Mouse (Mus musculus): Measurements from ENCODE around the gene Scamp3. TPM values are rescaled to one million over a fixed set of nuclear protein-coding genes. Genes with fewer than 3 reads are reported as not detected.
A peak's percentile ranks its signal among the peaks of the same experiment; 100 is the strongest.

Scamp3 gene
- total and polyA plus RNA-seq, 2 experiments from 2014 or later: 77.5 to 139 TPM

DNA sequence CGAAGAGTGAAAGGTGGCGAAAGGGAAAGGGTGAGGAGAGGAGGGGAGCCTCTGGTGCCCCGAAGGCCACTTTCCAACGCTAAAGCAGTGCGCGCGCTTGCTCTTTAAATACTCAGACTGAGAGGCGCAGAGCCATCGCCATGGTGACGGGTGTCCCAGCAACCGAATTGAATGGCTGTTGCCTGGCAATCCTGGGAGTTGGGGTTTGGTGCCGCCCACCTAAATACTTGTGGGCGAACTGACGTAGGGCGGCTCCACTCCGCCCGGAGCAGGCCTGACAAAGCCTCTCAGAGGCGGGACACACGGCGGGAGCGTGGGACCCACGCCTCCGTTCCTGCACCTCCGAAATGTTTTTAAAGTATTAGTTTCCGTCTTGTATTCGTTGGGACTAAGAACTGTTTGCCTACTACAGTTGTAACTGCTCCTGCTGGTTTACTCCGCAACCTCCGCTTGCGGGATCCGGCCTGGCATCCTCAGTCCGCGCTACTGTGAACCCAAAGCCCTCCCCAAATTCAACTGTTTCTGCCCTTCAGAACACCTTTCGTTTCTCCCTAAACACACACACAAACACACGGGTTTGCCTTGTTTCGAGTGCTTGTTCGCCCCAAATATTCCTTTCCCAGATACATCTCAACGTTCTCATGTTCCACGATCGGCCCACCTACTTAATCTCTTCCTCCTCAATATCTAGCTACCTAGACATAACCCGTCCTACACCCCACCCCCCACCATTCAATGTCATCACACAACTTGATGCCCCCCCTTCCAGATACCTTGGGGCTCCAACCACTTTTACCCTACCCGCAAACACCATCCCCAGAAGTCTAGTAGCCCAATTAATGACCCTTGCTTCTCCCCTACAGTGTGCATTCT lies 50.3 kb downstream of the Scamp3 start:
- no peaks in the 10 kb centered on the region for H3K36me3 ChIP-seq (ENCODE audit: insufficient read depth, low read length)

DNA sequence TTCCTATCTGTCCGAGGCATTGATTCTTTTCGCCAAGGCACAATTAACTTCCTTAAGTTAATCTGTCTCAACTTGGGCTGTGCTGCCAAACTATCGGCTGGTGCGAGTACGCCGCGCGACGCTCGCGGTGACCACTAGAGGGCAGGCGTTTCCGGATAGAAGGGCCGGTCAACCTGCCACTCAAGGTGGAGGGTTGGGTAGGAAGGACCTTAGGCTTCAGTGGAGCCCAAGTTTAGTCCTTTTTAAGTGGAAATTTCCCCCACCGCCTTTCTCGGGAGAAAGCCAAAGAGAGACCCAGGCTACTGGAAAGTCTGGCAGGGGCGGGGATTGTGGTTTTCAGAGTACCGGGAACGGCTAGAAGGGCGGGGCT lies 50.9 kb downstream of the Scamp3 start:
- H3K4me1 ChIP-seq (ENCODE audit: insufficient read depth, low read length): peaks cover 12% of the 10 kb centered on the region; the same call in 1 of the 2 replicates
- H3K9me3 ChIP-seq (ENCODE audit: low read length): no peaks in the 10 kb centered on the region
- peak overlapping the region; percentile 68 for H3K4me2 ChIP-seq (ENCODE audit: low read depth, low read length)
- peak; percentile 94 for TF ChIP-seq CTCF (IDR thresholded peaks at IDR 0.05; ENCODE audit: low read depth)
- peak overlapping the region; percentile 45 for H3K9ac ChIP-seq (replicated peaks; ENCODE audit: low read length)
- ATAC-seq: peak; percentile 39; the same call in 1 of the 2 replicates
- H3K4me3 ChIP-seq (ENCODE audit: low read length): peak overlapping the region; percentile 40
- no peaks in the 10 kb centered on the region for H3K36me3 ChIP-seq (ENCODE audit: insufficient read depth, low read length)
- H3K27ac ChIP-seq: peak overlapping the region; percentile 78; the same call in 1 of the 2 replicates
- no peaks in the 10 kb centered on the region for H3K27me3 ChIP-seq (ENCODE audit: insufficient read depth, low read length)
- peak; percentile 91 for DNase-seq (ENCODE audit: low spot score)
- 1% methylated on average over 19 of the region's 20 CpGs for WGBS

More for the DNA sequence above, 50.3 kb downstream of the Scamp3 start:
- Histone ChIP-seq H3K9ac (replicated peaks; ENCODE audit: low read length) (peak overlapping the region; percentile 45), H3K4me3 (ENCODE audit: low read length) (peak overlapping the region; percentile 40), H3K9me3 (ENCODE audit: low read length) (no peaks in the 10 kb centered on the region), H3K4me2 (ENCODE audit: low read depth, low read length) (peak overlapping the region; percentile 68), H3K27ac (peak overlapping the region; percentile 78), H3K27me3 (ENCODE audit: insufficient read depth, low read length) (no peaks in the 10 kb centered on the region), H3K4me1 (ENCODE audit: insufficient read depth, low read length) (peaks cover 12% of the 10 kb centered on the region; the same call in 1 of the 2 replicates)
- peak; percentile 81 for ATAC-seq
- TF ChIP-seq CTCF (IDR thresholded peaks at IDR 0.05; ENCODE audit: low read depth): no peak
- WGBS: 8% methylated on average over 41 of the region's 41 CpGs
- peak; percentile 95 for DNase-seq (ENCODE audit: low spot score)

DNA sequence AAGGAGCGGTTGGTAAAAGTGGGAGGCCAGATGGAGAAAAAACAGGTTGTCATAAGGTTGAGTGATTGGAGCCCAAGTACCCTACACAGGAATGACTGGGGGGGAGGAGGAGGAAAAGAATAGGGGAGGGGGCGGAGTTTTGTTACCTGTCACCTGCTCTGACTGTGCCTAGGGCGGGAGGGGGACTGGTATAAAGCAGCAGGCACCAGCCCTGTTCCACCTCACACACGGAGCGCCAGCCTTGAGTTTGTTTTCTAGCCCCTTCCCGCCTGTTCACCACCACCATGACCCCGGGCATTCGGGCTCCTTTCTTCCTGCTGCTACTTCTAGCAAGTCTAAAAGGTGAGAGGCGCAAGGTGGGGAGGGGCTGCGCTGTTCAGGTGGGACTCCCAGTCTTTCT lies 51.6 kb downstream of the Scamp3 start, which contains the start of gene Muc1:
Gene Muc1, plus strand, starts transcription at position 222 of the 400 bp plus-strand sequence.
- Histone ChIP-seq H3K9ac (replicated peaks; ENCODE audit: low read length) (peak within 1 kb of the TSS; percentile 45), H3K9me3 (ENCODE audit: low read length) (no peaks in the 10 kb centered on the region), H3K4me3 (ENCODE audit: low read length) (peak within 1 kb of the TSS; percentile 40), H3K27ac (peak within 1 kb of the TSS; percentile 78), H3K27me3 (ENCODE audit: insufficient read depth, low read length) (no peaks in the 10 kb centered on the region), H3K4me1 (ENCODE audit: insufficient read depth, low read length) (peaks cover 12% of the 10 kb centered on the region; the same call in 1 of the 2 replicates), H3K4me2 (ENCODE audit: low read depth, low read length) (peak within 1 kb of the TSS; percentile 68), H3K36me3 (ENCODE audit: insufficient read depth, low read length) (no peaks in the 10 kb centered on the region)
- 36% methylated on average over 10 of the region's 10 CpGs for WGBS
- no peak for TF ChIP-seq CTCF (IDR thresholded peaks at IDR 0.05; ENCODE audit: low read depth)
- ATAC-seq: no peak
- no peak for DNase-seq (ENCODE audit: low spot score)

DNA sequence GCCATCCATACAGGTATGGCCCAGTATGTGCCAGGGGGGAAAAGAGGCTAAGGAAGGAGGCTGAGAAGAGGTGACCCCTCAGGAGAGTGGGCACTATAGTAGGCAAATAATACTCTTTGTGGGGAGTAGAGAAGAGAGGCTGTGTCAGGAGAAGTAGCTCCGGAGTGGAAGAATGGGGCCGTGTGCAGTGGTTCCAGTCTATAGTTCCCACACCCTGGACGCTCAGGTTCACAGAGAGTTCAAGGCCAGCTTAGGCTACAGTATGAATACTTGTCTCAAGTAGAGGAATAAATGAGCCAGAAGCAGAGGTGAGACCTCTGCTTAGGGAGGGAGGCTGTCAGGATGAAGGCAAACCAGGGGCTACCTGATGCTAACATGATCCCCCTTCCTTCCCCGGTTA lies 52.0 kb downstream of the Scamp3 start:
- no peak for TF ChIP-seq CTCF (IDR thresholded peaks at IDR 0.05; ENCODE audit: low read depth)
- WGBS: 57% methylated on average over 4 of the region's 4 CpGs
- no peak overlapping the region for H3K27ac ChIP-seq
- ATAC-seq (no peak), DNase-seq (ENCODE audit: low spot score) (no peak)
- no peaks in the 10 kb centered on the region; the same call in 1 of the 2 replicates for H3K36me3 ChIP-seq (ENCODE audit: insufficient read depth, low read length)
- no peaks in the 10 kb centered on the region for H3K27me3 ChIP-seq (ENCODE audit: insufficient read depth, low read length)
- no peak overlapping the region for H3K4me2 ChIP-seq (ENCODE audit: low read depth, low read length)
- H3K9ac ChIP-seq (replicated peaks; ENCODE audit: low read length): 0 out of 2 replicates have a peak overlapping the region, but pooled peaks have one; percentile 17
- H3K4me3 ChIP-seq (ENCODE audit: low read length): no peak overlapping the region
- H3K4me1 ChIP-seq (ENCODE audit: insufficient read depth, low read length): peaks cover 12% of the 10 kb centered on the region; the same call in 1 of the 2 replicates
- no peaks in the 10 kb centered on the region for H3K9me3 ChIP-seq (ENCODE audit: low read length)

DNA sequence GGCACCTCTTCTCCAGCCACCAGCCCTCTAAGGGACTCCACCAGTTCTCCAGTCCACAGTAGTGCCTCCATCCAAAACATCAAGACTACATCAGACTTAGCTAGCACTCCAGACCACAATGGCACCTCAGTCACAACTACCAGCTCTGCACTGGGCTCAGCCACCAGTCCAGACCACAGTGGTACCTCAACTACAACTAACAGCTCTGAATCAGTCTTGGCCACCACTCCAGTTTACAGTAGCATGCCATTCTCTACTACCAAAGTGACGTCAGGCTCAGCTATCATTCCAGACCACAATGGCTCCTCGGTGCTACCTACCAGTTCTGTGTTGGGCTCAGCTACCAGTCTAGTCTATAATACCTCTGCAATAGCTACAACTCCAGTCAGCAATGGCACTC lies 53.3 kb downstream of the Scamp3 start:
- ATAC-seq: no peak
- H3K27ac ChIP-seq: no peak overlapping the region
- no peak overlapping the region for H3K4me2 ChIP-seq (ENCODE audit: low read depth, low read length)
- DNase-seq (ENCODE audit: low spot score): no peak
- no peak overlapping the region for H3K9ac ChIP-seq (replicated peaks; ENCODE audit: low read length)
- peaks cover 2% of the 10 kb centered on the region; the same call in 1 of the 2 replicates for H3K4me1 ChIP-seq (ENCODE audit: insufficient read depth, low read length)
- no peaks in the 10 kb centered on the region for H3K9me3 ChIP-seq (ENCODE audit: low read length)
- 96% methylated on average over 2 of the region's 2 CpGs for WGBS
- peaks cover 10% of the 10 kb centered on the region for H3K36me3 ChIP-seq (ENCODE audit: insufficient read depth, low read length)
- TF ChIP-seq CTCF (IDR thresholded peaks at IDR 0.05; ENCODE audit: low read depth): no peak
- no peaks in the 10 kb centered on the region for H3K27me3 ChIP-seq (ENCODE audit: insufficient read depth, low read length)
- H3K4me3 ChIP-seq (ENCODE audit: low read length): no peak overlapping the region

DNA sequence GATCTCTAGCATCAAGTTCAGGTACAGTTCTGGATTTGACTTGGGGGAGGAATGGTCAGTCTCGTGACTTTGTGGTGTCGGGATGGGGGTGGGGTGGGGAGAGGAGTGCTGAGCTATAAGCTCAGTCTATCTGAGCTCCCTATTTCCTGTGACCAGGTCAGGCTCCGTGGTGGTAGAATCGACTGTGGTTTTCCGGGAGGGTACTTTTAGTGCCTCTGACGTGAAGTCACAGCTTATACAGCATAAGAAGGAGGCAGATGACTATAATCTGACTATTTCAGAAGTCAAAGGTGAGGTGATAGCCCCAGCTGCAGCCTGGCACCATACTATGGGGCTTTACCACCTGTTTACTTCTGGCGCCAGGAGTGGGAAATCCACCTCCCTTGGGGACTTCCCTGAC lies 54.1 kb downstream of the Scamp3 start:
- WGBS: 72% methylated on average over 7 of the region's 7 CpGs
- no peak overlapping the region for H3K4me3 ChIP-seq (ENCODE audit: low read length)
- no peak for TF ChIP-seq CTCF (IDR thresholded peaks at IDR 0.05; ENCODE audit: low read depth)
- H3K27me3 ChIP-seq (ENCODE audit: insufficient read depth, low read length): no peaks in the 10 kb centered on the region
- H3K9ac ChIP-seq (replicated peaks; ENCODE audit: low read length): no peak overlapping the region
- ATAC-seq (no peak), DNase-seq (ENCODE audit: low spot score) (no peak)
- H3K4me1 ChIP-seq (ENCODE audit: insufficient read depth, low read length): no peaks in the 10 kb centered on the region; the same call in 1 of the 2 replicates
- H3K27ac ChIP-seq: no peak overlapping the region
- H3K36me3 ChIP-seq (ENCODE audit: insufficient read depth, low read length): peaks cover 18% of the 10 kb centered on the region
- no peaks in the 10 kb centered on the region for H3K9me3 ChIP-seq (ENCODE audit: low read length)
- H3K4me2 ChIP-seq (ENCODE audit: low read depth, low read length): no peak overlapping the region

All from hindbrain, postnatal 0 days (tissue).